Mouse (Mus musculus) T-helper 2 cell (primary cell): ENCODE measurements around the gene Rbfox3.

Experiments
- in situ Hi-C: fragments of 300-600 bp; cut with MboI, MseI; formaldehyde crosslinking; loops from one replicate; pipeline ENCODE4 v1.15.1; 2025; ENCODE audit warnings: high pct_unique_total_duplicates

Gene Rbfox3

GRCm38 (mm10) chr11:118484169-118484568 is 427.2 kb downstream of the Rbfox3 start:
- in situ Hi-C loops = no loop called here

- in situ Hi-C loops = no loop called here
Measured at GRCm38 (mm10) chr11:118481751-118482150, 429.6 kb downstream of the Rbfox3 start.

- in situ Hi-C loops = no loop called here
Measured at GRCm38 (mm10) chr11:118481231-118481630, 430.2 kb downstream of the Rbfox3 start.

- in situ Hi-C loops = loop anchor here (5.0 kb wide), 1 partner anchor 57 kb away; no protein-coding TSS in a partner anchor
Measured at GRCm38 (mm10) chr11:118479776-118480175, 431.6 kb downstream of the Rbfox3 start.

GRCm38 (mm10) chr11:118476396-118477373 is 434.7 kb downstream of the Rbfox3 start, which contains the start of gene Engase:
TSS of gene Engase (plus strand) at chr11:118476829.
- in situ Hi-C loops = loop anchor here (5.0 kb wide), 1 partner anchor 54 kb away; no protein-coding TSS in a partner anchor

GRCm38 (mm10) chr11:118475496-118476083 is 435.8 kb downstream of the Rbfox3 start:
- in situ Hi-C loops = loop anchor here (5.0 kb wide), 1 partner anchor 53 kb away; no protein-coding TSS in a partner anchor

- in situ Hi-C loops = no loop called here
Measured at GRCm38 (mm10) chr11:118473842-118474500, 437.4 kb downstream of the Rbfox3 start.

- in situ Hi-C loops = no loop called here
Measured at GRCm38 (mm10) chr11:118473161-118473560, 438.2 kb downstream of the Rbfox3 start.

GRCm38 (mm10) chr11:118471676-118472075 is 439.7 kb downstream of the Rbfox3 start:
- in situ Hi-C loops = no loop called here

- in situ Hi-C loops = no loop called here
Measured at GRCm38 (mm10) chr11:118470234-118470966, 441.0 kb downstream of the Rbfox3 start.

- in situ Hi-C loops = loop anchor here (10.0 kb wide), 1 partner anchor 1805 kb away; no protein-coding TSS in a partner anchor
Measured at GRCm38 (mm10) chr11:118469509-118470160, 441.8 kb downstream of the Rbfox3 start.

- in situ Hi-C loops = loop anchor here (10.0 kb wide), 1 partner anchor 1807 kb away; no protein-coding TSS in a partner anchor
Measured at GRCm38 (mm10) chr11:118467441-118468035, 443.9 kb downstream of the Rbfox3 start.

GRCm38 (mm10) chr11:118460280-118460679 is 451.1 kb downstream of the Rbfox3 start:
- in situ Hi-C loops = loop anchor here (10.0 kb wide), 1 partner anchor 1815 kb away; no protein-coding TSS in a partner anchor

- in situ Hi-C loops = no loop called here
Measured at GRCm38 (mm10) chr11:118459536-118459935, 451.9 kb downstream of the Rbfox3 start.

GRCm38 (mm10) chr11:118459051-118459450 is 452.3 kb downstream of the Rbfox3 start:
- in situ Hi-C loops = no loop called here

GRCm38 (mm10) chr11:118456937-118457336 is 454.5 kb downstream of the Rbfox3 start:
- in situ Hi-C loops = no loop called here

GRCm38 (mm10) chr11:118455788-118456187 is 455.6 kb downstream of the Rbfox3 start:
- in situ Hi-C loops = no loop called here

- in situ Hi-C loops = no loop called here
Measured at GRCm38 (mm10) chr11:118453886-118454671, 457.3 kb downstream of the Rbfox3 start.

- in situ Hi-C loops = no loop called here
Measured at GRCm38 (mm10) chr11:118452955-118453354, 458.4 kb downstream of the Rbfox3 start.
